In genomic region chr10:75872915-75873542, GRCm38 (mm10) we compare ENCODE assay signal across 8 mouse cellular contexts. TPM values are rescaled to one million over a fixed set of nuclear protein-coding genes. Genes with fewer than 3 reads are reported as not detected.
DNase-seq lines count a peak whose midpoint lies in the region; ATAC-seq and TF ChIP-seq lines count a peak whose summit lies in the region.

No protein-coding gene starts in this region.

- intact Hi-C loops in heart, postnatal 36 days (cut with DNase I): no loop called here

- no peaks in the 10 kb centered on the region for H3K9me3 ChIP-seq in forebrain, embryonic 16.5 days (ENCODE audit: control insufficient read depth, low read length)
- no peaks in the 10 kb centered on the region for H3K9me3 ChIP-seq in liver, embryonic 16.5 days (replicated peaks; ENCODE audit: control insufficient read depth, low read length)
- no peaks in the 10 kb centered on the region for H3K9me3 ChIP-seq in neural tube, embryonic 13.5 days

- WGBS in cerebellum, adult 2 months: 1% methylated on average over 11 of the region's 11 CpGs
- WGBS in forebrain, embryonic 16.5 days: under 1% methylated on average over 11 of the region's 11 CpGs
- WGBS in liver, embryonic 16.5 days (ENCODE audit: insufficient replicate concordance): 4% methylated on average over 11 of the region's 11 CpGs
- WGBS in neural tube, embryonic 13.5 days: under 1% methylated on average over 11 of the region's 11 CpGs

- peak; percentile 81 for DNase-seq in NIH3T3 (ENCODE audit: low read depth)
- peak; percentile 94 to 98 for DNase-seq in cerebellum, adult 2 months
- peak; percentile 65 to 68 for DNase-seq in heart, postnatal 36 days
- DNase-seq in layer of hippocampus, adult 18-20 months (ENCODE audit: low spot score in 2 of 2): peak; percentile 76 to 90
- DNase-seq in spleen, postnatal 14 days (ENCODE audit: low spot score in 2 of 2): no peak

- peak overlapping the region; percentile 59 for H3K9ac ChIP-seq in forebrain, embryonic 16.5 days (replicated peaks; ENCODE audit: low read depth, low read length)
- peak overlapping the region; percentile 43 for H3K9ac ChIP-seq in liver, embryonic 16.5 days (ENCODE audit: low read depth, low read length)
- H3K9ac ChIP-seq in neural tube, embryonic 13.5 days: peak overlapping the region; percentile 67

- H3K4me2 ChIP-seq in forebrain, embryonic 16.5 days (ENCODE audit: low read length): peak overlapping the region; percentile 72
- peak overlapping the region; percentile 70 for H3K4me2 ChIP-seq in liver, embryonic 16.5 days (ENCODE audit: low read depth, low read length)
- peak overlapping the region; percentile 70 for H3K4me2 ChIP-seq in neural tube, embryonic 13.5 days

- TF ChIP-seq POLR2A in cerebellum, adult 2 months (IDR thresholded peaks at IDR 0.05; ENCODE audit: borderline replicate concordance, insufficient read depth, low read length): peak; percentile 22; the same call in 1 of the 2 replicates

- H3K27ac ChIP-seq in cerebellum, adult 2 months (ENCODE audit: insufficient read depth, low read length): peak overlapping the region; percentile 87
- peak overlapping the region; percentile 56 for H3K27ac ChIP-seq in forebrain, embryonic 16.5 days (ENCODE audit: low read length)
- no peak overlapping the region for H3K27ac ChIP-seq in liver, embryonic 16.5 days (ENCODE audit: low read length)
- peak overlapping the region; percentile 92 for H3K27ac ChIP-seq in neural tube, embryonic 13.5 days (replicated peaks)

- H3K4me1 ChIP-seq in cerebellum, adult 2 months (ENCODE audit: control insufficient read depth, insufficient read depth, low read length): peaks cover 9% of the 10 kb centered on the region; the same call in 1 of the 2 replicates
- peaks cover 14% of the 10 kb centered on the region for H3K4me1 ChIP-seq in forebrain, embryonic 16.5 days (replicated peaks; ENCODE audit: control insufficient read depth, insufficient read depth, low read length)
- peaks cover 5% of the 10 kb centered on the region for H3K4me1 ChIP-seq in liver, embryonic 16.5 days (ENCODE audit: control insufficient read depth, low read depth, low read length)
- peaks cover 21% of the 10 kb centered on the region for H3K4me1 ChIP-seq in neural tube, embryonic 13.5 days (replicated peaks)

- peak overlapping the region; percentile 79 for H3K4me3 ChIP-seq in cerebellum, adult 2 months (replicated peaks; ENCODE audit: insufficient read depth, low read depth, low read length)
- H3K4me3 ChIP-seq in forebrain, embryonic 16.5 days (replicated peaks; ENCODE audit: low read length): peak overlapping the region; percentile 38
- peak overlapping the region; percentile 54 for H3K4me3 ChIP-seq in liver, embryonic 16.5 days (ENCODE audit: low read depth, low read length)
- H3K4me3 ChIP-seq in neural tube, embryonic 13.5 days: peak overlapping the region; percentile 32

- TF ChIP-seq CTCF in cerebellum, adult 2 months (IDR thresholded peaks at IDR 0.05; ENCODE audit: borderline replicate concordance, insufficient read depth, low read depth, low read length): no peak

- H3K36me3 ChIP-seq in forebrain, embryonic 16.5 days (ENCODE audit: control insufficient read depth, insufficient read depth): no peaks in the 10 kb centered on the region
- no peaks in the 10 kb centered on the region for H3K36me3 ChIP-seq in liver, embryonic 16.5 days (ENCODE audit: control insufficient read depth, insufficient read depth)
- no peaks in the 10 kb centered on the region for H3K36me3 ChIP-seq in neural tube, embryonic 13.5 days

- ATAC-seq in forebrain, embryonic 16.5 days: peak; percentile 99
- ATAC-seq in liver, embryonic 16.5 days (ENCODE audit: low read depth): peak; percentile 85
- ATAC-seq in neural tube, embryonic 13.5 days (ENCODE audit: low read depth): peak; percentile 99

- no peaks in the 10 kb centered on the region for H3K27me3 ChIP-seq in cerebellum, adult 2 months (ENCODE audit: control insufficient read depth, insufficient read depth, low read length)
- no peaks in the 10 kb centered on the region for H3K27me3 ChIP-seq in forebrain, embryonic 16.5 days (replicated peaks; ENCODE audit: control insufficient read depth, insufficient read depth, low read length)
- H3K27me3 ChIP-seq in liver, embryonic 16.5 days (ENCODE audit: control insufficient read depth, insufficient read depth, low read depth, low read length): peaks cover 2% of the 10 kb centered on the region; the same call in 1 of the 2 replicates
- no peaks in the 10 kb centered on the region for H3K27me3 ChIP-seq in neural tube, embryonic 13.5 days

RNA-seq across cellular contexts. Expression of gene Mif, which starts 13.0 kb away (rescaled TPM):
- polyA plus RNA-seq in cerebellum, adult 2 months (2012; rRNA removed): 1,309 and 1,339 TPM in 2 replicates
- polyA plus RNA-seq in forebrain, embryonic 16.5 days (2015; fragmentation: Nextera tagmentation; extraction: Ambion mirVana): 1,679 and 1,753 TPM in 2 replicates
- total RNA-seq in heart, postnatal 36 days (2021): 100 to 1,000 TPM; 196 to 202 TPM
- 100 to 1,000 TPM; 477 to 485 TPM for total RNA-seq in layer of hippocampus, adult 18-20 months (2021)
- polyA plus RNA-seq in liver, embryonic 16.5 days (2015; fragmentation: Nextera tagmentation; extraction: Ambion mirVana): 906 and 964 TPM in 2 replicates
- polyA plus RNA-seq in neural tube, embryonic 13.5 days (2015; fragmentation: Nextera tagmentation; extraction: Ambion mirVana): 1,679 and 1,725 TPM in 2 replicates

RNA-seq across cellular contexts. Expression of gene Derl3, which starts 20.2 kb away (rescaled TPM):
- polyA plus RNA-seq in cerebellum, adult 2 months (2012; rRNA removed): 3.4 TPM in 2 replicates
- polyA plus RNA-seq in forebrain, embryonic 16.5 days (2015; fragmentation: Nextera tagmentation; extraction: Ambion mirVana): 2.0 and 3.3 TPM in 2 replicates
- total RNA-seq in heart, postnatal 36 days (2021): under 1 TPM; 0.61 to 0.68 TPM
- 1 to 10 TPM; 4.8 to 5.4 TPM for total RNA-seq in layer of hippocampus, adult 18-20 months (2021)
- 0.50 and 0.85 TPM in 2 replicates for polyA plus RNA-seq in liver, embryonic 16.5 days (2015; fragmentation: Nextera tagmentation; extraction: Ambion mirVana)
- polyA plus RNA-seq in neural tube, embryonic 13.5 days (2015; fragmentation: Nextera tagmentation; extraction: Ambion mirVana): 2.1 and 2.9 TPM in 2 replicates

RNA-seq across cellular contexts. Expression of gene Gstt2, which starts 35.8 kb away (rescaled TPM):
- polyA plus RNA-seq in cerebellum, adult 2 months (2012; rRNA removed): 21.0 and 26.6 TPM in 2 replicates
- 4.0 and 4.2 TPM in 2 replicates for polyA plus RNA-seq in forebrain, embryonic 16.5 days (2015; fragmentation: Nextera tagmentation; extraction: Ambion mirVana)
- 10 to 100 TPM; 13.2 to 13.5 TPM for total RNA-seq in heart, postnatal 36 days (2021)
- total RNA-seq in layer of hippocampus, adult 18-20 months (2021): 1 to 10 TPM; 3.5 to 3.6 TPM
- 54.3 and 56.7 TPM in 2 replicates for polyA plus RNA-seq in liver, embryonic 16.5 days (2015; fragmentation: Nextera tagmentation; extraction: Ambion mirVana)
- polyA plus RNA-seq in neural tube, embryonic 13.5 days (2015; fragmentation: Nextera tagmentation; extraction: Ambion mirVana): 5.8 and 8.0 TPM in 2 replicates

RNA-seq across cellular contexts. Expression of gene Smarcb1, which starts 48.4 kb away (rescaled TPM):
- 78.5 and 82.1 TPM in 2 replicates for polyA plus RNA-seq in cerebellum, adult 2 months (2012; rRNA removed)
- 325 and 342 TPM in 2 replicates for polyA plus RNA-seq in forebrain, embryonic 16.5 days (2015; fragmentation: Nextera tagmentation; extraction: Ambion mirVana)
- total RNA-seq in heart, postnatal 36 days (2021): 10 to 100 TPM; 20.0 to 20.6 TPM
- total RNA-seq in layer of hippocampus, adult 18-20 months (2021): 10 to 100 TPM; 80.3 to 85.0 TPM
- 55.9 and 56.8 TPM in 2 replicates for polyA plus RNA-seq in liver, embryonic 16.5 days (2015; fragmentation: Nextera tagmentation; extraction: Ambion mirVana)
- 279 and 287 TPM in 2 replicates for polyA plus RNA-seq in neural tube, embryonic 13.5 days (2015; fragmentation: Nextera tagmentation; extraction: Ambion mirVana)

RNA-seq across cellular contexts. Expression of gene Gstt4, which starts 50.7 kb away (rescaled TPM):
- 0.14 TPM in 1 of 2 replicates, not detected in the other for polyA plus RNA-seq in cerebellum, adult 2 months (2012; rRNA removed)
- not detected in 2 replicates for polyA plus RNA-seq in forebrain, embryonic 16.5 days (2015; fragmentation: Nextera tagmentation; extraction: Ambion mirVana)
- not detected for total RNA-seq in heart, postnatal 36 days (2021)
- not detected for total RNA-seq in layer of hippocampus, adult 18-20 months (2021)
- polyA plus RNA-seq in liver, embryonic 16.5 days (2015; fragmentation: Nextera tagmentation; extraction: Ambion mirVana): not detected in 2 replicates
- not detected in 2 replicates for polyA plus RNA-seq in neural tube, embryonic 13.5 days (2015; fragmentation: Nextera tagmentation; extraction: Ambion mirVana)

Comparison
In these comparisons a context has a peak if more than half of its experiments do, and no peak if none do; other contexts are left out.
1. DNase-seq: peak in NIH3T3 (single experiment), cerebellum, adult 2 months (2 of 2), heart, postnatal 36 days (2 of 2) and layer of hippocampus, adult 18-20 months (2 of 2); none in spleen, postnatal 14 days (0 of 2).
2. Peak in every context shown above with its lines, with median percentiles within 50 percentile points of each other: H3K4me3 ChIP-seq, ATAC-seq, H3K4me2 ChIP-seq and H3K9ac ChIP-seq.